ENCODE assay signal across 8 mouse cellular contexts in genomic region chr8:83740976-83741741, GRCm38 (mm10). TPM values are rescaled to one million over a fixed set of nuclear protein-coding genes. Genes with fewer than 3 reads are reported as not detected.
DNase-seq lines count a peak whose midpoint lies in the region; ATAC-seq and TF ChIP-seq lines count a peak whose summit lies in the region.

TSS of gene Adgre5 (minus strand) at chr8:83741326.

- peak within 1 kb of the TSS; percentile 46 for H3K27ac ChIP-seq in MEL (ENCODE audit: control insufficient read depth, low read depth, low read length)
- peak within 1 kb of the TSS; percentile 98 for H3K27ac ChIP-seq in bone marrow, adult 2 months (ENCODE audit: control insufficient read depth, insufficient read depth, low read depth, low read length, poor library complexity)
- 0 out of 2 replicates have a peak within 1 kb of the TSS, but pooled peaks have one; percentile 22 for H3K27ac ChIP-seq in hindbrain, postnatal 0 days
- H3K27ac ChIP-seq in liver, embryonic 13.5 days = peak within 1 kb of the TSS; percentile 64

- peak within 1 kb of the TSS; percentile 86 for H3K4me2 ChIP-seq in hindbrain, postnatal 0 days (ENCODE audit: low read depth, low read length)
- peak within 1 kb of the TSS; percentile 85 for H3K4me2 ChIP-seq in liver, embryonic 13.5 days
- peak within 1 kb of the TSS; percentile 85 for H3K4me2 ChIP-seq in myocyte (ENCODE audit: low read depth)

- intact Hi-C loops in gastrocnemius, postnatal 14 days (cut with DNase I; ENCODE audit: low total_unique reads) = no loop called here
- intact Hi-C loops in left cerebral cortex, postnatal 25 days (cut with DNase I) = no loop called here

- H3ac ChIP-seq in myocyte (ENCODE audit: control insufficient read depth, insufficient read length) = peak within 1 kb of the TSS; percentile 41

- peak; percentile 39 for ATAC-seq in hindbrain, postnatal 0 days
- ATAC-seq in liver, embryonic 13.5 days (ENCODE audit: low read depth) = peak; percentile 68

- TF ChIP-seq POLR2A in MEL (IDR thresholded peaks at IDR 0.05; ENCODE audit: control insufficient read depth in 1 of 2, insufficient read depth in 1 of 2, low read depth in 1 of 2, low read length in 2 of 2, poor library complexity in 1 of 2) (peak; percentile 35 to 45; a peak in 1 of 4 replicates), myocyte (IDR thresholded peaks at IDR 0.05; ENCODE audit: insufficient read length, low read depth) (peak; percentile 89)
- TF ChIP-seq POLR2A in bone marrow, adult 2 months (IDR thresholded peaks at IDR 0.05; ENCODE audit: borderline replicate concordance, control insufficient read depth, low read depth, low read length) = peak; percentile 73; the same call in 1 of the 2 replicates

- 3% methylated on average over 56 of the region's 56 CpGs for WGBS in bone marrow, adult 2 months
- WGBS in hindbrain, postnatal 0 days = 2% methylated on average over 50 of the region's 56 CpGs
- 2% methylated on average over 51 of the region's 56 CpGs for WGBS in liver, embryonic 13.5 days (ENCODE audit: insufficient replicate concordance)

- H3K4me3 ChIP-seq in MEL (ENCODE audit: control insufficient read depth in 1 of 2, insufficient read depth in 1 of 2, low read depth in 2 of 2, low read length in 2 of 2) (peak within 1 kb of the TSS; percentile 78 to 93), myocyte (peak within 1 kb of the TSS; percentile 79)
- peak within 1 kb of the TSS; percentile 98 for H3K4me3 ChIP-seq in bone marrow, adult 2 months (replicated peaks; ENCODE audit: control insufficient read depth, low read depth, low read length)
- peak within 1 kb of the TSS; percentile 45 for H3K4me3 ChIP-seq in hindbrain, postnatal 0 days (ENCODE audit: low read length)
- peak within 1 kb of the TSS; percentile 64 for H3K4me3 ChIP-seq in liver, embryonic 13.5 days (replicated peaks)

- no peak for TF ChIP-seq CTCF in MEL (IDR thresholded peaks at IDR 0.05 in 2 of 3, conservative IDR thresholded peaks at IDR 0.05 in 1 of 3; ENCODE audit: control insufficient read depth in 1 of 3, insufficient read depth in 1 of 3, low read depth in 2 of 3, low read length in 3 of 3, poor library complexity in 1 of 3, severe bottlenecking in 1 of 3)
- TF ChIP-seq CTCF in bone marrow, adult 2 months (IDR thresholded peaks at IDR 0.05; ENCODE audit: control insufficient read depth, insufficient read depth, low read length) = no peak
- TF ChIP-seq CTCF in hindbrain, postnatal 0 days (IDR thresholded peaks at IDR 0.05; ENCODE audit: low read depth) = no peak

- H3K4me1 ChIP-seq in MEL (ENCODE audit: control insufficient read depth in 1 of 2, insufficient read depth in 2 of 2, low read length in 2 of 2) = peaks cover 17 to 45% of the 10 kb centered on the region in 2 experiments
- peaks cover 12% of the 10 kb centered on the region for H3K4me1 ChIP-seq in bone marrow, adult 2 months (ENCODE audit: control insufficient read depth, insufficient read depth, low read length)
- 0 out of 2 replicates have a peak, but pooled peaks cover 4% of the 10 kb centered on the region for H3K4me1 ChIP-seq in hindbrain, postnatal 0 days (ENCODE audit: insufficient read depth, low read length)
- peaks cover 58% of the 10 kb centered on the region for H3K4me1 ChIP-seq in liver, embryonic 13.5 days (replicated peaks)

- peak; percentile 59 for DNase-seq in MEL (ENCODE audit: low read depth, low spot score)
- DNase-seq in gastrocnemius, postnatal 14 days = peak; percentile 85
- peak; percentile 27 for DNase-seq in hindbrain, postnatal 0 days (ENCODE audit: low spot score)
- peak; percentile 50 for DNase-seq in liver, embryonic 13.5 days
- peak; percentile 60 to 69 for DNase-seq in thymus, adult 18-20 months
- no peak for DNase-seq in left cerebral cortex, postnatal 25 days (ENCODE audit: low spot score in 2 of 2)

- TF ChIP-seq EP300 in MEL (IDR thresholded peaks at IDR 0.05; ENCODE audit: low read depth in 1 of 2, low read length in 2 of 2) = no peak

- no peaks in the 10 kb centered on the region for H3K9me3 ChIP-seq in MEL (replicated peaks; ENCODE audit: insufficient read depth, low read length)
- no peaks in the 10 kb centered on the region for H3K9me3 ChIP-seq in hindbrain, postnatal 0 days (ENCODE audit: low read length)
- H3K9me3 ChIP-seq in liver, embryonic 13.5 days (replicated peaks) = peaks cover 4% of the 10 kb centered on the region; the same call in 1 of the 2 replicates

- H3K27me3 ChIP-seq in MEL (ENCODE audit: control insufficient read depth in 1 of 2, insufficient read depth in 2 of 2, low read length in 2 of 2) (no peaks in the 10 kb centered on the region), myocyte (ENCODE audit: control insufficient read depth, insufficient read depth, insufficient read length) (no peaks in the 10 kb centered on the region)
- H3K27me3 ChIP-seq in hindbrain, postnatal 0 days (ENCODE audit: insufficient read depth, low read length) = 0 out of 2 replicates have a peak, but pooled peaks cover 2% of the 10 kb centered on the region
- peaks cover 10% of the 10 kb centered on the region; the same call in 1 of the 2 replicates for H3K27me3 ChIP-seq in liver, embryonic 13.5 days

- H3K9ac ChIP-seq in MEL (ENCODE audit: control insufficient read depth, low read depth, low read length, poor library complexity, severe bottlenecking) = peak within 1 kb of the TSS; percentile 84
- H3K9ac ChIP-seq in hindbrain, postnatal 0 days (replicated peaks; ENCODE audit: low read length) = peak within 1 kb of the TSS; percentile 48
- peak within 1 kb of the TSS; percentile 73 for H3K9ac ChIP-seq in liver, embryonic 13.5 days

- TF ChIP-seq RAD21 in MEL (IDR thresholded peaks at IDR 0.05; ENCODE audit: low read depth, low read length) = no peak

- H3K36me3 ChIP-seq in MEL (ENCODE audit: control insufficient read depth in 1 of 2, insufficient read depth in 2 of 2, low read length in 2 of 2) (peaks cover 0 to 27% of the 10 kb centered on the region in 2 experiments; a peak in 2 of 4 replicates), myocyte (ENCODE audit: control insufficient read depth, insufficient read depth) (no peaks in the 10 kb centered on the region)
- H3K36me3 ChIP-seq in hindbrain, postnatal 0 days (ENCODE audit: insufficient read depth, low read length) = no peaks in the 10 kb centered on the region
- no peaks in the 10 kb centered on the region for H3K36me3 ChIP-seq in liver, embryonic 13.5 days

- peaks cover 3% of the 10 kb centered on the region; the same call in 1 of the 2 replicates for H3K79me2 ChIP-seq in MEL (ENCODE audit: control insufficient read depth, insufficient read depth, low read length, poor library complexity)
- H3K79me2 ChIP-seq in myocyte (ENCODE audit: control insufficient read depth, insufficient read depth) = peaks cover 26% of the 10 kb centered on the region

TF ChIP-seq in MEL, 35 proteins besides CTCF, POLR2A, EP300 and RAD21:
- no peak for TF ChIP-seq ELF1 (IDR thresholded peaks at IDR 0.05; ENCODE audit: low read depth, low read length)
- peak; percentile 49; the same call in 1 of the 2 replicates for TF ChIP-seq NELFE (IDR thresholded peaks at IDR 0.05; ENCODE audit: low read depth, low read length)
- no peak for TF ChIP-seq E2F4 (IDR thresholded peaks at IDR 0.05; ENCODE audit: borderline replicate concordance, low read depth, low read length)
- TF ChIP-seq HCFC1 (IDR thresholded peaks at IDR 0.05; ENCODE audit: low read depth, low read length) = 0 out of 2 replicates have a peak, but pooled peaks have one; percentile 7
- TF ChIP-seq MAX (IDR thresholded peaks at IDR 0.05; ENCODE audit: low read length) = 0 out of 2 replicates have a peak, but pooled peaks have one; percentile 36
- no peak for TF ChIP-seq MYB (IDR thresholded peaks at IDR 0.05; ENCODE audit: low read depth, low read length)
- TF ChIP-seq ZMIZ1 (IDR thresholded peaks at IDR 0.05; ENCODE audit: low read depth, low read length) = peak; percentile 67; the same call in 1 of the 2 replicates
- TF ChIP-seq TCF12 (IDR thresholded peaks at IDR 0.05; ENCODE audit: low read depth, low read length) = no peak
- TF ChIP-seq MAZ (IDR thresholded peaks at IDR 0.05; ENCODE audit: low read depth, low read length) = peak; percentile 61; the same call in 1 of the 2 replicates
- TF ChIP-seq POLR2AphosphoS2 (IDR thresholded peaks at IDR 0.05; ENCODE audit: low read length) = peak; percentile 41; the same call in 1 of the 2 replicates

TF ChIP-seq in myocyte, 11 proteins besides CTCF, POLR2A, EP300 and RAD21:
- TF ChIP-seq E2F4 (IDR thresholded peaks at IDR 0.05; ENCODE audit: insufficient read depth) (no peak), REST (IDR thresholded peaks at IDR 0.05; ENCODE audit: insufficient read depth, insufficient read length) (no peak), SRF (IDR thresholded peaks at IDR 0.05; ENCODE audit: control insufficient read depth, insufficient read length, low read depth) (no peak), MYOD1 (IDR thresholded peaks at IDR 0.05; ENCODE audit: control insufficient read depth in 1 of 3, insufficient read length in 2 of 3, low read depth in 2 of 3) (peak in 1 of 3 experiments; percentile 43), CEBPB (IDR thresholded peaks at IDR 0.05; ENCODE audit: insufficient read depth, poor library complexity, severe bottlenecking) (no peak), TCF12 (IDR thresholded peaks at IDR 0.05; ENCODE audit: insufficient read depth, poor library complexity, severe bottlenecking) (no peak), TCF3 (IDR thresholded peaks at IDR 0.05; ENCODE audit: insufficient read length, low read depth) (no peak), POLR2AphosphoS2 (IDR thresholded peaks at IDR 0.05; ENCODE audit: insufficient read length, low read depth) (peak; percentile 74), MYOG (IDR thresholded peaks at IDR 0.05; ENCODE audit: control insufficient read depth in 1 of 3, insufficient read depth in 1 of 3, insufficient read length in 2 of 3, low read depth in 2 of 3) (peak in 1 of 3 experiments; percentile 31), USF1 (IDR thresholded peaks at IDR 0.05; ENCODE audit: low read depth) (no peak), MAX (IDR thresholded peaks at IDR 0.05; ENCODE audit: low read depth) (no peak)
TF ChIP-seq in myocyte: peak in this region for 3.

RNA-seq across cellular contexts. Expression of gene Adgre5, which starts in this region (rescaled TPM):
- 16.1 and 18.5 TPM in 2 replicates for total RNA-seq in MEL (2012; rRNA removed)
- 10 to 100 TPM in 1 of 2 experiments, not detected in 1; 21.4 TPM for polyA plus RNA-seq in MEL (2012; ENCODE audit: insufficient read depth in 1 of 2, insufficient read length in 2 of 2, low read depth in 1 of 2, low replicate concordance in 2 of 2, missing spikeins in 1 of 2)
- polyA plus RNA-seq in bone marrow, adult 2 months (2011; ENCODE audit: insufficient read depth, insufficient read length, low replicate concordance, missing spikeins) = 25.3 and 79.2 TPM in 2 replicates
- total RNA-seq in gastrocnemius, postnatal 14 days (2021) = 10 to 100 TPM; 31.6 to 40.0 TPM
- 9.2 and 10.4 TPM in 2 replicates for total RNA-seq in hindbrain, postnatal 0 days (2014; rRNA removed)
- 8.2 and 8.6 TPM in 2 replicates for polyA plus RNA-seq in hindbrain, postnatal 0 days (2015; fragmentation: Nextera tagmentation; extraction: Ambion mirVana)
- polyA plus RNA-seq in liver, embryonic 13.5 days (2015; fragmentation: Nextera tagmentation; extraction: Ambion mirVana) = 8.9 and 11.1 TPM in 2 replicates
- polyA plus RNA-seq in myocyte (2012; fragmentation: generic; extraction: Trizol) = 137 TPM
- total RNA-seq in left cerebral cortex, postnatal 25 days (2021) = 1 to 10 TPM; 9.0 to 9.6 TPM

Comparison
In these comparisons a context has a peak if more than half of its experiments do, and no peak if none do; other contexts are left out.
1. DNase-seq: peak in MEL (single experiment), gastrocnemius, postnatal 14 days (single experiment), hindbrain, postnatal 0 days (single experiment), liver, embryonic 13.5 days (single experiment) and thymus, adult 18-20 months (2 of 2); none in left cerebral cortex, postnatal 25 days (0 of 2).
2. H3K27ac ChIP-seq: peak in every context shown above with its lines; median percentile 98 in bone marrow, adult 2 months; 64 in liver, embryonic 13.5 days; 46 in MEL; 22 in hindbrain, postnatal 0 days.
3. H3K4me3 ChIP-seq: peak in every context shown above with its lines; median percentile 98 in bone marrow, adult 2 months; 86 in MEL; 79 in myocyte; 64 in liver, embryonic 13.5 days; 45 in hindbrain, postnatal 0 days.
4. Peak in every context shown above with its lines, with median percentiles within 50 percentile points of each other: H3K9ac ChIP-seq, POLR2A ChIP-seq and H3K4me2 ChIP-seq.